Mouse (Mus musculus) skeletal muscle tissue, postnatal 0 days (tissue): ENCODE data around the gene Rcn3. TPM values are rescaled to one million over a fixed set of nuclear protein-coding genes. Genes with fewer than 3 reads are reported as not detected.

Experiments used
- microRNA counts: library from miRNA; unstranded; fragments of <30 nt; microRNA quantifications from one replicate; lab custom pipeline; 2015
- microRNA-seq, 2 experiments: library from miRNA; unstranded; fragments of <30 nt; microRNA quantifications; one replicate each; pipeline ENCODE4; 2016
- polyA plus RNA-seq: library from polyadenylated mRNA; unstranded; fragments of >200 nt; fragmentation: Nextera tagmentation; extraction: Ambion mirVana; gene quantifications from 2 replicates; pipeline ENCODE4 v1.2.1, GENCODE M21; 2015

Gene Rcn3
- 177 and 263 TPM in 2 replicates for polyA plus RNA-seq

DNA sequence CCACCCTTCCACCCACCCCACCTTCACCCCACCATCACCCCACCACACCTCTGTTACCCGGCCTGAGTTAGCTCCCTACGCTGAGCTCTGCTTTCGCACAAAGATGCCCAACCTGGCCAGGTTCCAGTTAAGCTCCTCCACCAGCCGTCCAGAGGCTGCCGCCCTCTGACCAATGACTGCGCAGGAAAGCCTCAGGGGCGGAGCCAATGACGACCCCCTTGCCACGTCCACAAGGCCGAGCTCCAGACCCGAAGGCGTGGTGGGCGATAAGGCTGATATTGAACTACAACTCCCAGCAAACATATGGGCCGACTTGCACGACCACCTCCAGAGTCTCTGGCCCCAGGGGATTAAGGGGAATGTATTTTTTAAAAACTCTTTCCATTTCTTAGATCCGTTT is at the start of gene Rcn3:
Gene Rcn3, minus strand, starts transcription at position 174 of the 400 bp plus-strand sequence.

DNA sequence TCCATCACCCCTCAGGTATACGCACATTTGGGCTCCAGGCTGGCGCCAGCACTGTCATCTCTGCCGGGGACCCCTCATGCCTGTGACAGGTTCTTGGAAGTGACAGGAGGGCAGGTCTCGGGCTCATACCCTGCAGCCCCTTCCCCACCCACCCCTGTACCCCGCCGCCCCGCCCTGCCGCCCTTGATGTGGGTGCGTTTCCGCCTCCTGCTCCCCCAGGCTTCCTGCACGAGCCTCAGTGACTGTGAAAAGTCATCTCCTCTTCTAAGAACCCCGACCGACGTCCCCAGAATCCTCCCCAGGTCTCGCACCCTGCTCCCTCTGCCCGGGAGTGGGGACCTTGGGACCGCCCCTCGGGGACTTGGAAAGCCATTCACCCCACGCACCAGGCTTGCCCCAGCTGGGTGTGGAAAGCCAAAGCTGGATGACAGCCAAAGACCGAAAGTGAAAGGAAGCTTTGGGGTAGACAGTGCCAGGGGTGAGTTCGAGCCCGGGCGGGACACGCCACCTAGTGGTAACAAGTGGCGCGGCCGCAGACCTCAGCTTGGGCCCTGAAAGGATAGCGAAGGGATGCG is 44.1 kb upstream of the Rcn3 start, which contains the start of the genes Gm45713 and Flt3l:
Gene Gm45713, minus strand, starts transcription at position 239 of the 575 bp plus-strand sequence.
Gene Flt3l, minus strand, starts transcription at position 440 of the 575 bp plus-strand sequence.

DNA sequence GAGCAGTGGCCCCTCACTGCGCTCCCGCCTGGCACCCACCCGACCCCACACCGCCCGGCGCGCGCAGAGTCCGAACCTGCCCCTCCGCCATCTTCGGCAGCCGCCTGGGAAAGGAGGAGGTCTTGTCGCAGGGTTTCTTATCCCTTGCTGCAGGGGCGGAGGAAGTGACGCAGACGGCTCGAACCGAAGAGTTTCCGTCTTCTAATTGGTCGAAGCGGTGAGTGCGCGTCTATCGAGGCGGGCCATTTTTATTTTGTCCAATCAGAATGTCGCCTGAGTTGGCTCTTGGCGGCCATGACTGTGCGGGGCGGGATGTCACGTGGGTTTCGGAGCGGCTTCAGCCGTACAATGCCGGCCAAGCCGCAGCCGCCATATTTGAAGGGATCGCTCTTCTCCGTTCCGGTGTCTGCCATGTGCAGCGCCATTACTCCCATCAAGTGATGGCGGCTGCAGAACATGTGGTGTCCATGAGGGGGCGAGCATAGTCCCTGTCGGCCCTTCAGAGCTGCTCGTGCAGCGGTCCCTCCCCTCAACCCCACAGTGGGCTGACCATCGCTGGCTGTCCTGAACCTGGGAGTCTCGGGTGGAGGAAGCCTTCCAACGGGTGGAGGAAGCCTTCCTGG is 36.7 kb upstream of the Rcn3 start, which contains the start of gene Rpl13a:
Gene Rpl13a, minus strand, starts transcription at position 138 of the 623 bp plus-strand sequence.

DNA sequence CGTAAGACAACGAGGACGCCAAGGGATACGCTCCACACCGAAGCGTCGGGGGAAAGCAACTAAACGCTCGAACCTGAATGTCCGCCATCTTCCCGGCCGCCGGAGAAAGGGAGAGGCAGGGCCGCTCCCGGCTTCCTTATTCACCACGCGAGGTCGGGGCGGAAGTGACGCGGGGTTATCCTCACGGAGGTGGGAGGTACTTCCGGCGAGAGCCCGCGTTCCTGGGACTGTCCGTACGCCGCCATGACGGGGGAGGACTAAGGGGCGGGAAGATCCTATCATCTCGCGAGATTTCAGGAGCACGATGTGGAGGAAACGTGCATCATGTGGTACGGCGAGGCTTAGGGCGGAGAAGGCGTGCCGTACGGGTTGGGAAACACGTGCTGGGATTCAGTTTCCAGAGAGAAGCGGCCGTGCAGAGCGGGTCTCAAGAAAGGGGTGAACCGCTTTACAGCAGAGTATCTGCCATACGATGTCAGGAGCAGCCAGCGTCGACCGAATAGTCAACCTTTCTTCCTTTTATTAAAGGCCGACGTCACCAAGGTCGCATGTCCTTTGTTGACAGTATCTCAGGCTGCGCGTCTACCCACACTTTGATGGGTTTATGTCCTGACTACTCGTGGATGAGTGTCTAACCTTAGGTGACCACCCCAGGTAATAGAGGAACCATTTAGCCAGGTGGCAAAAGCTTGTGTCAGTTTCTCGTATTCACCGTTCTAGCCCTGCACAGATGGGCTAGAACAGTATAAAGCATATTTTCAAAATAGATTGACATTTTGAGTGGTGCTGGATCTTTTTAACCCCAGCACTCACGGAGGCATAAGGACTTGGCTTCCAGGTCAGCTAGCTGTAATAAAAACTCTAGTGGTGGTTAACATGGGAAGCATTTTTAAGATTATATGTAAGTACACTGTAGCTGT is 32.5 kb upstream of the Rcn3 start, which contains the start of gene Rps11:
Gene Rps11, minus strand, starts transcription at position 216 of the 920 bp plus-strand sequence.

DNA sequence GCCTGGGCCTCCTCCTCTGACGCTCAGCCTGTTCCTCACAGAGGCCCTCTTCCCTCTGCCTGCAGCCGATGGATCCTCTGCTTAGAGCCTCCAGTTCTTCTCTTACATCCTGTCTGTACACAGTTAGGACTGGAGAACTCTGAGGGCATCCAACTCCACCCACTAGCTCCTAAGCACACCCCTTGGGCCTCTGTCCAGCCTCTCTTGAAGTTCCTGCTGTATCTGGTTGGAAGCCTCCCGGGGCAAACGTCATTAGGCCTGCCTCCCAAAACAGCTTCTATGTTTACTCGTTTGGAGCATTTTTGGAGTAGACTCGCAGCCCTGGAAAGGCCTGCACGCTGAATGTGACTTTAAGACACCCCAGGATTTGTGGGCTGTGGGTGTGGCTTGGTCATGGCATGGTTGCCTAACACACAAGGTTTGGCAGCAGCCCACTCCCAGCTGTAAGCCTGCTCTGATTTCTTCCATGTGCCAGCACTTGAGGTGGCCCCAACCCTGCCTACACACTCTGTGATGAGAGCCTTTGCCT is 11.7 kb upstream of the Rcn3 start, which contains the start of gene Fcgrt:
Gene Fcgrt, minus strand, starts transcription at position 200 of the 529 bp plus-strand sequence.

DNA sequence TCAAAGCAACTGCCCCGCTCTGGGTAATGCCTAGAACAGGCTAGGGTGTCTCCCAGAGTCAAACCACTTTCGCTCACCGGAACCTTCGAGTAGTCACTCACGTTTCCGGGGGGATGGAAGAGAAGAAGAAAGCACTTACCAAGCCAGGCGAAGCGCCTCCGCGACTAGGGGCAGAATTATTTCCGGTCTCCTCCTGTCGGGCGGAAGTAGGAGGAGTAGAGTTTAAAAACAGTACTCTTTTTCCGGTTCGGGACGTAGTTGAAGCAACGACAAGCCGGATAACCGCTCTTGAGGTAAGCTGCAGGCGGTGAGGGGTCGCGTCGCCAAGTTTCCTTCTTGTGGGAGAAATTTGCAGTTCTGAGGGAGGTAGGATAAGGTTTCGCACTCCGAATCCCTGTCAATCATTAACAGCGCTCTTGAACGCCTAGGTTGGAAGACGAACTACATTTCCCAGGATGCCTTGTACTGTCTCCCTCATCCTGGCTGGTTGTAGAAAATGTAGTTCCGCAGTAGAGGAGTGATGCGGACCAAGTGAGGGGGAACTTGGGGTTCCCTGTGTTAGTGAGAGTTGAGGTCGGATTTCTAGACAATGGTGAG is 29.7 kb downstream of the Rcn3 start, which contains the start of the genes Nosip and Prrg2:
Gene Nosip, plus strand, starts transcription at position 191 of the 597 bp plus-strand sequence.
Gene Prrg2, minus strand, starts transcription at position 439 of the 597 bp plus-strand sequence.

DNA sequence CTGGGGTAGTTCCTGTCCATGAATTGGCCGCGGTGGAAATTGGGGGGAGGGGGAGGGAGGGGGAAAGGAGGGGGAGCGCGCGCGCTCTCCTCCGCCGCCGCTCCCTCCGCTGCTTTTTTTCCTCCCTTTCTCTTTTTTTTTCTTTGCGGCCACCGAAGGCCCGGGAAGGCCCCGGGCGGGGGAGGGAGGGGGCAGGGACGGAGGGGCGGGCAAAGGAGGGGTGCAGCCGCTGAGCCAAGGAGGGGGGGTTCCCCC is 39.2 kb downstream of the Rcn3 start, which contains the start of gene Prr12:
Gene Prr12, minus strand, starts transcription at position 20 of the 255 bp plus-strand sequence.

MicroRNAs encoded within 50 kb of the gene (microRNA counts, 519-probe panel; counts per million panel counts)
- 2,628 counts per million, percentile 69 among the panel's probes with 10 or more counts for microRNA mmu-miR-150 (lab: Ali Mortazavi, UCI)

Small RNA genes lying within 50 kb of the gene (microRNA-seq; reads per million reads assigned to microRNA genes)
- gene Mir150, result 28.6 to 49.7 reads per million in 2 experiments
- 2.6 to 11.9 reads per million in 2 experiments for gene Mir5121

Other genes with a start within 250 kb of the Rcn3 start
- 113 and 122 TPM in 2 replicates for gene Akt1s1, start 243.2 kb downstream of the Rcn3 start, polyA plus RNA-seq
- 69.5 and 72.2 TPM in 2 replicates for gene Tbc1d17, start 243.1 kb downstream of the Rcn3 start, polyA plus RNA-seq
- 20.1 and 24.8 TPM in 2 replicates for gene Pnkp, start 235.1 kb downstream of the Rcn3 start, polyA plus RNA-seq
- 285 and 322 TPM in 2 replicates for gene Ptov1, start 222.4 kb downstream of the Rcn3 start, polyA plus RNA-seq
- 58.9 and 61.2 TPM in 2 replicates for gene Med25, start 199.5 kb downstream of the Rcn3 start, polyA plus RNA-seq
- 17.2 and 18.5 TPM in 2 replicates for gene Fuz, start 196.1 kb downstream of the Rcn3 start, polyA plus RNA-seq
- gene Ap2a1, start 162.7 kb downstream of the Rcn3 start, polyA plus RNA-seq, result 39.7 and 41.5 TPM in 2 replicates
- 0.10 and 0.15 TPM in 2 replicates for gene Tsks, start 149.0 kb downstream of the Rcn3 start, polyA plus RNA-seq
- gene Cpt1c, start 117.4 kb downstream of the Rcn3 start, polyA plus RNA-seq, result 7.1 and 8.2 TPM in 2 replicates
- 287 and 322 TPM in 2 replicates for gene Prmt1, start 105.7 kb downstream of the Rcn3 start, polyA plus RNA-seq
- gene Irf3, start 94.6 kb downstream of the Rcn3 start, polyA plus RNA-seq, result 46.8 and 50.0 TPM in 2 replicates
- gene Bcl2l12, start 93.5 kb downstream of the Rcn3 start, polyA plus RNA-seq, result 24.3 and 26.6 TPM in 2 replicates
- gene Scaf1, start 75.9 kb downstream of the Rcn3 start, polyA plus RNA-seq, result 19.9 and 21.5 TPM in 2 replicates
- gene Rras, start 74.3 kb downstream of the Rcn3 start, polyA plus RNA-seq, result 165 and 172 TPM in 2 replicates
- 5.4 and 6.6 TPM in 2 replicates for gene Prr12, start 39.3 kb downstream of the Rcn3 start, polyA plus RNA-seq
- 44.0 and 45.1 TPM in 2 replicates for gene Nosip, start 29.8 kb downstream of the Rcn3 start, polyA plus RNA-seq
- 20.2 and 23.5 TPM in 2 replicates for gene Prrg2, start 29.5 kb downstream of the Rcn3 start, polyA plus RNA-seq
- gene Fcgrt, start 11.6 kb upstream of the Rcn3 start, polyA plus RNA-seq, result 95.2 and 152 TPM in 2 replicates
- 745 and 781 TPM in 2 replicates for gene Rps11, start 32.2 kb upstream of the Rcn3 start, polyA plus RNA-seq
- 925 and 1,005 TPM in 2 replicates for gene Rpl13a, start 36.5 kb upstream of the Rcn3 start, polyA plus RNA-seq
- 0.52 and 0.86 TPM in 2 replicates for gene Gm45713, start 44.0 kb upstream of the Rcn3 start, polyA plus RNA-seq
- gene Flt3l, start 44.2 kb upstream of the Rcn3 start, polyA plus RNA-seq, result 1.0 and 2.3 TPM in 2 replicates
- 50.8 and 52.5 TPM in 2 replicates for gene Pih1d1, start 62.1 kb upstream of the Rcn3 start, polyA plus RNA-seq
- 18.4 and 21.6 TPM in 2 replicates for gene Aldh16a1, start 62.4 kb upstream of the Rcn3 start, polyA plus RNA-seq
- 0.22 and 0.46 TPM in 2 replicates for gene Slc17a7, start 71.7 kb upstream of the Rcn3 start, polyA plus RNA-seq
- 0.15 TPM in 1 of 2 replicates, not detected in the other for gene Gfy, start 87.3 kb upstream of the Rcn3 start, polyA plus RNA-seq
- not detected in 2 replicates for gene Pth2, start 88.8 kb upstream of the Rcn3 start, polyA plus RNA-seq
- gene Ccdc155, start 112.7 kb upstream of the Rcn3 start, polyA plus RNA-seq, result 1.0 and 2.0 TPM in 2 replicates
- gene Dkkl1, start 119.9 kb upstream of the Rcn3 start, polyA plus RNA-seq, result 0.23 and 6.5 TPM in 2 replicates
- 28.9 and 29.6 TPM in 2 replicates for gene Tead2, start 123.5 kb upstream of the Rcn3 start, polyA plus RNA-seq
- 3.6 and 5.9 TPM in 2 replicates for gene Cd37, start 146.9 kb upstream of the Rcn3 start, polyA plus RNA-seq
- gene Slc6a16, start 148.9 kb upstream of the Rcn3 start, polyA plus RNA-seq, result not detected in 2 replicates
- gene Slc6a21, start 185.3 kb upstream of the Rcn3 start, polyA plus RNA-seq, result not detected in 2 replicates
- gene Trpm4, start 241.6 kb upstream of the Rcn3 start, polyA plus RNA-seq, result 15.3 and 15.4 TPM in 2 replicates
- gene Hrc, start 243.1 kb upstream of the Rcn3 start, polyA plus RNA-seq, result 94.0 and 120 TPM in 2 replicates